Mouse (Mus musculus): ENCODE measurements at regions not wholly inside any gene's neighbourhood (a gene's known extent, or its start where the extent isn't known, plus 50 kb on each side); places are given as distances from the start of the nearest gene placed in this dataset.
"Not testable (repeated sequence)": the region's sequence is repeated elsewhere in the genome, so short reads cannot be mapped to it uniquely, and the experiment has no call there.

DNA sequence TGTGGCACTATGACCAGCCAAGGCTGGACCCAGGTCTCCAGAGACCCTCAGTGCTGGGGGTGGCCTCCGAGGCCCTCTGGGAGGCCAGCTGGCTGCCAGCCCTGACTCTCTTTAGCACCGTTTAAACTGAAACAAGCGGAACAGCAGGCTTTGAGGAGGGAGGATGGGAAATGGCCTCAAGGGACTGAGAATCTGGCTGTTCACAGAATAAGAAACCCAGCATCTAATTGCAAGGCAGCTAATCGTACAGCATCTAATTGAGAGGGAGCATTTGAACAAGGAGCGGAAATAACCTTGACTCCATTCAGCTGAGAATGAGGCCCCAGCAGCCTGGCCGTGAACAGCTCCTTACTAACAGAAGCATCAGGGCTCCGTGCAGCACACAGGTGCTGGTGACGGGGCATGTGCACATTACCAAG, 129.2 kb upstream of the Nabp1 start:
- in situ Hi-C loops (cut with MboI, MseI): loop anchor here (10.0 kb wide), 1 partner anchor 243 kb away; no protein-coding TSS in a partner anchor

DNA sequence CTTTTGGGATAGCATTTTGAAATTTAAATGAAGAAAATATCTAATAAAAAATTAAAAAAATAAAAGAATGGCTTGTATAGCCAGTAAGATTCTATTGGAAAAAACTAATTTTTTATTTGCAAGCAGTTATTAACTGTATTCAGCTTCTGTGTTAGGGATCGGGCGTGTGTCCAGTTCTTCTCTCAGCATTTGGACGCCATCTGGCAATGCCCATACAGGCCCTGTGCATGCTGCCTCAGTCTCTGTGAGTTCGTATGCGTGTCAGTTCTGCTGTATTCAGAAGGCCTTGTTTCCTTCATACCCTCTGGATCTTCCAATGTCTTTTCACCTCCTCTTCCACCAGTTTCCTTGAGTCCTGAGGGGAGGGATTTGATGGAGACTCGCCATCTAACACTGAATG, 123.8 kb upstream of the Nabp1 start:
- in situ Hi-C loops (cut with MboI, MseI): loop anchor here (10.0 kb wide), 1 partner anchor 237 kb away; no protein-coding TSS in a partner anchor

DNA sequence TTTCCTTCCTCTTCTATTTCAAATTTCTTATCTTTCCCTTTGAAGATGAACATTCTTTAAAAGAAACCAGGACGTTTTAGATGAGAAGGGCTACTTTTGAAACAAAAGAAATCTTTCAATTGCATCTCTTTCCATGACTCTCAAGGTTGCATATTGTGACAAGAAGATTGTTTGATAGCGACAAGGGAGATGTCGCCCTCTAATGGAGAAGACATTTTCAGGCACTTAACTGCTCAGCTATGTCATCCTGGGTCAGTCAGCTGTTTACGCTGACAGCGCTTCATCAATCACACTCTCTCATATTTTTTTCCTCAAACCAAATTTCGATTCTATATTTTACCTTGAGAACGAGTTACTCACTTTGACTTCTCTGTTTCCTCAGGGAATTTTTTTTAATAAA, 122.2 kb upstream of the Nabp1 start:
- in situ Hi-C loops (cut with MboI, MseI): loop anchor here (10.0 kb wide), 1 partner anchor 236 kb away; no protein-coding TSS in a partner anchor

DNA sequence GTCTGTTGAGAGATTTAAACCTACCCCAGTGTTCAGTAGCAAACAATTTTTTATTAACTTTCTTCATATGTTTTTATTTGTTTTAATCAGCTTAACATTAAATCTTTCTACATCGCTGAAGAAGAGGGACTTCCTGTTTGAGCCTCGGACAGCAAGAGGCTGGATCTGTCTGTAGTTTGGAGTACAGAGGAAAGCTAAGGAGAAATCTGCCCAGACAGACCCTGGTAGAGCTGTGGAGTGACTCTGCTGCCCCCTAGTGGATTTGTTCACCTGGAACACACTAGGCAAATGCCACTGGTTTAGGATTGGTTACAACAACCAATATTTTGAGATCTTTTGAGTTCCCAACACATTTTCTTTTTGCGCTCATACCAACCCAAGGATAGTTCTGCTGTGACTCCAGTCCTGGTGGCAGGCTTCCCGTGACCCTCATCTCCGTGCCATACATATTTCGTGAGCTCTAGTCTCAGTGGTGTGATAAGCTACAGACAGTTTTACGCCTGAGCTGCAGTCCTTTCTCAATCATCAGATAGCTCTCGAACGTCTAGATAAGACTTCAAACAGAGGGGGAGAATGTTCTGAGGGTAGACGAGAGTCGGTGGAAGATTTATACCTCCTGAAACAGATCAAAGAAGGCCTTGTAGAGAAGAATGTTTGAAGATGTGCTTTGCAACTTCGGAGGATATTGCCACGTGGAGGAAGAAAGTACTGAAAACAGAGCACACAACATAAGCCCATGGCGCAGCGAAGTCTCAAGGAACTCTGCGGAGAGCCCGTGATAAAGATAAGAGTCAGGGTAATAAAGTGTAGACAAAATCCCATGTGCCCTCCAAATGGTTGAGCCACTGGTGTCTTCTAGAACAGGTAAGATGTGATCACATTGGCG, 119.0 kb upstream of the Nabp1 start:
- in situ Hi-C loops (cut with MboI, MseI): loop anchor here (5.0 kb wide), 1 partner anchor 135 kb away; no protein-coding TSS in a partner anchor

DNA sequence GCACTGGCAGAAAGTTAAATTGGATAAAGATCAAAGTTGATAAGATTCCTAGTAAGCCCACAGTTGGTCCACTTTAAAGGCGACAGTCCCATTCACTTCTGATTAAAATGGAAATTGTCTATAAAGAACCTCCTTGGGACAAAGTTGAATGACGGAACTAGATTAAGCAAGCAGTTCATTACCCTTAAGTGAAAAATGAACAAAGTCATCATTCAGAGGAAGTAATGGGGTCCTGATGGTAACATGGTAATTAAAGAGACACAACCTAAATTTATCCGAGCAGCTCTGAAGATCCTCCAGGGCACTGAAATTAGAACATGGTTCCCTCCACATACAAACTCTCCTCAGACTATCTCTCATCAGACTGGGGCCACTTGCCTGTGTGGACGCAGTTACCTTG, 116.4 kb upstream of the Nabp1 start:
- in situ Hi-C loops (cut with MboI, MseI): loop anchor here (5.0 kb wide), 1 partner anchor 132 kb away; no protein-coding TSS in a partner anchor

DNA sequence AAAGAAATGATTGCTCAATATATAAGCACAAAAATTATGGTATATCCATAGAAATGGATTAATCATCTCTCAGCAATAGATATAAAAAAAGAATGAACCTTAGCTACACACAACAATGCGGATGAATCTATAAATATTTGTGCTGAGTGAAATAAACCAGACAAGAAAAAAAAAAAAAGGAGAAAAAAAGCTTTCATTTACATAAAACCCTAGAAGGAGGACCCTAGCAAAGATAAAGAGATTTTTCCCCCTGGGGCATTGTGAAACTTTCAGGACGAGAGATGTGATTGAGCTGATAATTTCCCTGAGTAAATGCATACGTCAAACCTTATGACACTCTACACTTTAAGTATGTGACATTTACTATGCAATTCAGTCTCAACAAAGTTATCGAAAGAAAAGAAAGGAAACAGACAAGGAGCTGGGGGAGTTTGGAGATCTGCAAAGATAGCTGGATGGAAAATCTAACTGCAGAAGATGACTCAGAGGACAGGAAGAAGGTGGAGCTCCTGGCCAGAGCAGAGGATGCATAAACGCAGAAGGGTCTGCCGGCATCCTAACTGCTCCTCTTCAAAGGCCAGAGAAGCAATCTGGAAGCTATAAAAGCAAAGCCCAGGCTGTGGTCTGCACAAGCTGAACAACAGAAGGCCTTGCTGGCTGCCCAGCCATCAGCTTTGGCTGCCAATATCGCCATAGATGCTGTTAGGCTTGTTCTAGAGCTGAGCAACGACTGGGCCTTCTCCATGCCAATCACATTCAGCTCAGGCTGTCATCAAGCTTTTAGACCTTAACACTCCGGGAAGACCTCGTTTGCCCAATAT, 115.6 kb upstream of the Nabp1 start:
- in situ Hi-C loops (cut with MboI, MseI): no loop called here

DNA sequence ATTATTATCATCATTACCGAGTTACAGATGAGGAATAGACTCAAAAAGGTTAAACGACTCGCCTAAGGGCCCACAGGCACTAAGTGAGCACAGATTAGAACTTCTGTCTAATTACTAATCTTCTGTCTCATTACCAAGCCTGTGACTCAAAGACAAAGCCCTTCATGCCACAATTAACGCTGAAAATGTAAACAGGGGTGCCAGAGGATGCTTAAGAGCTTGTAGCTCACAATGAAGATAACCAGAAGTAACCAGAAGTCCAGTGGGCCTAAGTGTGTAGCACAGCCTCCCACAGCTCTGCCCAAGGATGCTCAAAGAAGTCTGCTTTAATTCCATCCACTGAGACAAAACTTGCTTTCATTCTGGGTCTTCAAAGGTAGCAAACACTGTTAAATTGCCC, 113.7 kb upstream of the Nabp1 start:
- in situ Hi-C loops (cut with MboI, MseI): no loop called here

DNA sequence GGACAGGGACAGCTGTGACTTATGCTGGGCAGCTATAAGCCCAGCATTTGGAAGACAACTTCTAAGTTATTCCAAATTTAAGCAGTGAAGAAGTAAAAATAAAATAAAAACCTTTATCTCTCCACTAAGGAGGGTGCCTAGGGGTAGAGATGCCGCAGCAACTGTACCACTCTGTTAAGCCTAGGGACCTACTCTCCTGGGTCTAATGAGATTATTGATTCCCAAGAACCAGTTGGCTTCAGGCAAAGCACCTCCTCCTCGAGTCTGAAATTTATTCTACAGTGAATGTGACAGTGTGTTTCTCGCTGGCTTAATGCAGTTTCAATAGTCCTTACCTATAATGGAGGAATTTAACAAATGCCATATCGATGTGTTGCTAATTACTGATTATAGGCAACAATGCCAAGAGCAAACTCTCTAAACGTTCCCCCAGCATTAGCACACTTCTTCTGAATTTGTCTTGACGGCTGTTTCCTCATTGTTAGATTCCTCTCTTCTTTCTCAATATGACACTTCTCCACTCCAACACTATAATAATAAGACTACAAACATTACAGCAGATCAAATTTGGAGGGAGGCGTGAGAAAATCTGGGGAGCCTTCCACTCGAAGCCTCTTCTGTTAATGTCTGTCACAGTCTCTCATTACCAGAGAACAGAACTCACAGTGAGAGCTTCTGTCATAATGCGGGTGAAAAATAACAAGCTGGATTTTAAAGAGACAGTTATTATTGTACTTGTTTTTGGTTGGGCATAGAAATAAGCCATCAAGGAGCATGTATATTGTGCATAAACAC, 112.6 kb upstream of the Nabp1 start:
- in situ Hi-C loops (cut with MboI, MseI): no loop called here

DNA sequence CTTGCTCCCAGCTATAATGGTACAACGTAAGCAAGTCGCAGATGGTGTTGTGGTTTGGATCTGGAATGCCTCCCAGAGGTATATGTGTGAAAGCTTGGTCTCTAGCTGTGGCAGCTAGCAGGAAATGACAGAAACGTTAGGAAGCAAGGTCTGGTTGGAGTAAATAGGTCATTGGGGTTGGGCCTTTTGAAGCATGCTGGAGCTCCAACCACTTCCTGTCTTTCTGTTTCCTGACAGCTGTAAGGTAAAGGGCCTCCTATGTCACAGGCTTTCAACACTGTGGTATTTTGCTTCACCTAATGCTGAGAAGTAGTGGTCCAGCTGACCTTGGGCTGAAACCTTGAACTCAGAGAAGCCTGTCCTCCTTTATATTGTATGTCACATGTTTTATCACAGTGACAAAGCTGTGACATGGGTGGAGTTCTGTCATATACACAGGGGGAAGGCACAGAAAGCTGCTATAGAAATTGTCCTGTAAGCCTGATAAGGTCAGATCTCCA, 106.8 kb upstream of the Nabp1 start:
- in situ Hi-C loops (cut with MboI, MseI): loop anchor here (10.0 kb wide), 1 partner anchor 60 kb away; no protein-coding TSS in a partner anchor

DNA sequence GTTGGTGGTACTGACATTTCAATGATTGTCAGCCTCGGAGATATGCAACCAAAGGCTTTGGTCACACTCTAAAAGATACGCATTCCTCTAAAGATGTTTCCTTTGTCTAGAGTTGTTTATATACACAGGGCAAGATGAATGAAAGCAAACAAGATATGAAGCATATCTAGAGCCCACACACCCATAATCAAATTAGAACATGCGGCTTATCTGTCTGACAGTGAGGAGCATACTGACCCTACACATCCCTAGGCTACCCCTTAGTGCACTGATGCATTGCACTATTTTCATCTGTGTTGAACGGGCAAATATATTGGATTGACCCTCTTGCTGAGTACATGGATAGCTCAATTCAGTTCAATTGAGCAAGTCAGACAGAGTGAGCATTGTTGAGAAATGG, 105.6 kb upstream of the Nabp1 start:
- in situ Hi-C loops (cut with MboI, MseI): loop anchor here (10.0 kb wide), 1 partner anchor 59 kb away; no protein-coding TSS in a partner anchor

DNA sequence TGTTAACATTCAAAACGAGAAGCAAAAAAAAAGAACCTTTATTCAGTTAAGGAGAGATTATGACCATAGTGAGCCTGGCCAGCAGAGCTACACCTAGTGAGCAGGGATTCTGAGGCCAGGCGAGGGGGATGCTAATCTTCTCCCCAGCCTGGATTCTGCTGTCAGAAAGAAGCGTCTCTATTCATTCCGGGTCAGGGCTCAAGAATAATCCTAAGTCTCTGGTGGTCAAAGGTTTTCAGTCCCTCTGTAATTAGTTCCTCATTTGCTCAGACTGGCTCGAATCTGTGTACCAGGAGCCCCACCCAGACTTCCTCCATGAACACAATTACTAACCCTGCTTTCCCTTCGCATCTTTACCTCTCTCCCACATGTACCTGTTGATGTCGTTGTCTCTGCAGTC, 101.8 kb upstream of the Nabp1 start:
- in situ Hi-C loops (cut with MboI, MseI): loop anchor here (10.0 kb wide), 1 partner anchor 55 kb away; no protein-coding TSS in a partner anchor

DNA sequence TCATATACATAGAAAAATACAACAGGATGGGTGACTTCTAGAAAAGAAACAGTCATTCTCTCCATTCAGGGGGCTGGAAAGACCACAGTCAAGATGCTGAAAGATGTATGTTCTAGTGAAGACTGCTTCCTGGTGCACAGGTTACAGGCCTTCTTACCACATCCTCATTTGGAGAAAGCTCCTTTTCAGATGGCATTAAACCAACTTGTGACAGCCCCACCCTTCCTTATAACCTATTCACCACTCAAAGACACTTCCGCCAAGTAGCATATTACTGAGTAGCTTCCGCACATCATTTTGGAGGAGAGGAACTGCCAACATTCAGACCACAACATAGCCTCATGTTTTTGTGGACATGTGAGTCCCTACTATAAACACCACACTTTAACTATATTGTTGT, 99.5 kb upstream of the Nabp1 start:
- in situ Hi-C loops (cut with MboI, MseI): loop anchor here (5.0 kb wide), 1 partner anchor 35 kb away; no protein-coding TSS in a partner anchor

DNA sequence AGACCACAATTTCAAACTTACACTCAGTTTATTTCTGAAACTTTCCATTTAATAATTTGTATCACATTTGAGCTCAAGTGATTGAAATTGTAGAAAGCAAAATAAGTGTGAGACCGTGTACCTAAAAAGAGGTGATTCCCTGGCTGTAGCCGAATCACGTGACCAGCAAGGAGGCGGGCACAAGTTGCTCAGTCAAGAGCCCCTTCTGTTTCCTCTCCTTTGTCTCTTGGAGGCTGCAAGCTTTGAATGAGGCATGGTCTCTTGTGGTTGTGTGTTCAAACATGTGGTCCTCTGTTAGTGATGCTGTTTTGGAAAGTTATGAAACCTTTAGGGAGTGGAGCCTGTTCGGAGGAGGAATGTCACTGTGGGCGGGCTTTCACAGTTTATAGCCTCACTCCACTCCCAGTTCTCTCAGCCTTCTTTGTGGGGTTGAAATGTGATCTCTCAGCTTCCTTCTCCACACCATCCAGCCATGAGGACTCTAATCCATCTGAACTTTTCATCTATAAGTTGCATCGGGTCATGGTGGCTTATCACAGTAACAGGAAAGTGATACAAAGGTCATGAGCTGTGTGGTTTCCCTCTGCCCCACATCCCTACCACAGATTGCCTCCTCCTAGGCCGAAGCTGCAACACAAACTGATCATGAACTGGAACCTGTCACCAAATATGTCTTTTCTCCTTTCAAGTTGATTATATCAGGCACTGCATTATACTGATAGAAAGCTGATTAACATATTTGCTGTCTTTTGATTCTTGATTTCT, 94.3 kb upstream of the Nabp1 start:
- in situ Hi-C loops (cut with MboI, MseI): no loop called here

DNA sequence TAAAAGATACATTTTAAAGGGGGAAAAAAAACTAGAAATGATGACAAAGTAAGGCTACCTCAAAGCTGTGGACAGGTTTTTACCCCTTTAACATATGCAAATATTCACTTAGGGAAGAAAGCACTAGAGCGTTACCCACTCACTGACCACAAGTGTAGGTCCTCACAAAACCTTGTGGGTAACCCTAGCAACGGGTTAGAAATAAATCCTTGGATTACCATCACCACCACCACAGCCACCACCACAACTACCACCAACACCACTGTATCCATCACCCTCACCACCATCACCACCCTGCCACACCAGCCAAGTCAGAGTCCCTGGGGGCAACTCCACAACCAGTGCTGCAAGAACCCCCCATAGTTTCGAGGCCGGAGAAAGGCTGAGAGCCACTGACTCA, 91.4 kb upstream of the Nabp1 start:
- in situ Hi-C loops (cut with MboI, MseI): no loop called here

DNA sequence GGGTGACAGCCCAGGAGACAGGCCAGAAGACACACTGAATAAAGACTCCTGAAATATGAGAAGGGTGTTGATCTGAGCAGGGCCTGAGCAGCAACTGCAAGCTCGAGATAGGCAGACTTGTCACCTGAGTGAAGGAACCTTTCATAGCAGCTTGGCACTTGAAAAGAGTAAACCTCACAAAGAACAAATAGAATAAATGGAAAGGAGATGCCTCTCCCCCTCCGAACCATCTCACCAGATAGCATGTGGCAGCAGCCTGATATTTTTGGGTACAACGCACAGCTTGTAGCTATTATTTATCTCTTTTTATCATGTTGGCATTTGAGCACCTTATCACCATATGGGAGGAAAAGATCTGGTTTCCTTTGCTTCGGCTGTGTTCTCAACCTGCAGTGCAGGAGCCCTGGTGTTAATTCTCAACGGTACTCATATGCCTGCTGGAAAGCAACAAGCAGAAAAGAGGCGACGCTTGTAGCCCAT, 88.0 kb upstream of the Nabp1 start:
- in situ Hi-C loops (cut with MboI, MseI): no loop called here

DNA sequence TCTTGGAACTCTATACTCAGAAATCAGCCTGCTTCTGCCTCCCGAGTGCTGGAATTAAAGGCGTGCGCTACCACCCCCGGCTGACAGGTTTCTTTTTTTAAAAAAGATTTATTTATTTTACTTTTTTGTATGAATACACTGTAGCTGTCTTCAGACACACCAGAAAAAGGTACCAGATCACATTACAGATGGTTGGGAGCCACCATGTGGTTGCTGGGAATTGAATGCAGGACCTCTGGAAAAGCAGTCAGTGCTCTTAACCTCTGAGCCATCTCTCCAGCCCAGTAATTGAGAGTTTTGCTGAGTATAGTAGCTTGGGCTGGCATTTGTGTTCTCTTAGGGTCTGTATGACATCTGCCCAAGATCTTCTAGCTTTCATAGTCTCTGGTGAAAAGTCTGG, 78.4 kb upstream of the Nabp1 start:
- in situ Hi-C loops (cut with MboI, MseI): not testable (repeated sequence)

DNA sequence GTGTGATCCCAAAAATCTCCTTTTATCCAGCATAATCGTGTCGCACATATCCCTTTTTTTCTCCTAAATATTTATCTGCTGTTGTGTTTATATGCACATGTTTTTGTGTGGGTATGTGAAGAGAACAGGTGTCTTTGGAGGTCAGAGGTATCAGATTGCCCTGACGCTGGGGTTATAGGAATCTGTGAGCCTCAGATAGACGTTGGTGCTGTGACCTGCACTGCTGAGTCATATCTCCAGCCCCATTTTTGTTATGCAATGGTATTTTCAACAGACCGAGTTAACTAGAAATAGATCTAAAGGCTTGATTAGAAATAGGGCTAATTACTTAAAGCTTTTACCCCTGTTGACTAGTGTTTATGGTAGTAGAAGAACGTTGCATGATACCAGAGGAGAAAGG, 75.5 kb upstream of the Nabp1 start:
- in situ Hi-C loops (cut with MboI, MseI): no loop called here

DNA sequence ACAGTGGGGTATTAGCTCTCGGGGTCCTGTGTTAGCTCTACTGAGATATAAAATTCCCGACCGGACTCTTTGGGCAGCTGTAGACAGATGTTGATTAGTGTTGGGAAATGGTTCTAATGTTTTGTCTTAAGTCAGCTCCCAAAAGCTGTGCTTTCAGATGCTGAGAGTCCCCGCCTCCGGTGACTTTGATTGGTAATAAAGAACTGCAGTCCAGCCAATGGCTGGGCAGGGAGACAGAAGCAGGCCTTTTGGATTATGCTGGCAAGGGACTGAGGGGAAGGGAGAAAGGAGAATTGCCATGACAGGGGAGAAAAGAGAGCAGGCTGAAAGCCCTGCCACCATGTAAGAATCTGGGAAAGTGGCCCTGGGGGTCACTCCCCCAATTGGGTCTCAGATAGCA, 73.4 kb upstream of the Nabp1 start:
- in situ Hi-C loops (cut with MboI, MseI): no loop called here

DNA sequence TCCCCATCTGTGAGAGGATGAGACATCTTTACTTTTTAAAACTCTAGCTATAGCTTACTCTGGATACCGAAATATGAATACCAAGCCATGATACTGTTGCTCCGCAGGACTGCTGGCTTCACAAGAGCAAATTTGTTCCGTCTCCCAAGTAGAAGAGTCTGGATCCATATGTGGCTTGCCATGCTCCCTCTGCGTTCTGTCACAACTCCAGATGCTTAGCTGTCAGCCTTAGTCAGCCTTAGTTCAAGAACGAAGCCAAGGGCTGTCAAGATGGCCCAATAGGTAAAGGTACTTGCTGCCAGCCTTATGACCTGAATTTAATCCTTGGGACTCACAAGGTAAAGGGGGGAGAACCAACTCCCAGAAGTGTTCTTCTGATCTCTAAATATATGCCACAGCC, 64.6 kb upstream of the Nabp1 start:
- in situ Hi-C loops (cut with MboI, MseI): loop anchor here (5.0 kb wide), 1 partner anchor 34 kb away; no protein-coding TSS in a partner anchor

DNA sequence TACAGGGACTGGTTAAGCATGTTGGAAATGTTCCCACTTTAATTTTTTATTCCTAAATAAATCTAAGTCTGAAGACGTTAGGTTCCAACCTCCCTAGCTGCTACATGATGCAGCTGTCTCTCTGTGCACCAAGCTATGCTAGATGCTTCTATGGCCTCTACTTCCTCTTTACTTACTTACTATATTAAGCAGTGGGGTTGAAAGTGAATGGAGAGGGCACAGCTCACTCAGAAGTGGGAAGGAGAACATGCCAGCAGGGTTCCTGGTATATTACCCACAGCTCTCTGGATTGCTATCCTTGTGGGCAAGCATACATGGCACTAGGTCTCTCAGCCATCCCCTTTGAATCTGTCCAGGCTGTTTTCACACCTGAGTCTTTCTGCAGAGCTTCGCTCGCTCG, 61.4 kb upstream of the Nabp1 start:
- in situ Hi-C loops (cut with MboI, MseI): loop anchor here (5.0 kb wide), 1 partner anchor 38 kb away; no protein-coding TSS in a partner anchor
